Comparison of ENCODE assay signal across 17 mouse cellular contexts in the genomic region with DNA sequence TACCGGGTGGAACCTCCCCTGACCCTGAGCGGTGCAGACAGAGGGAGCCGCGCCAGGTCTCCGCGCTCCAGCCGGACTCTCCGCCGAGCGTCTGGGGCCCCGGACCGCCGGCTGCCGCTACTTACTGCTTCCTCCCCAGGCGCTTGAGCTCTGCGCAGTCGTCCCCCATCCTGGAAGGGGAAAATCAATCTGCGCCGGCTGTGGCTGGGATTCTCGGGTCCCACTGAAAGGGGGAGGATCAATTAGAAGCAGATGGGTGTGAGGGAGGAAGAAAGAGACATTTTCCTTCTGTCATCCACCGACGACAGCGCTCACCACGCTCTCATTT. TPM values are rescaled to one million over a fixed set of nuclear protein-coding genes. Genes with fewer than 3 reads are reported as not detected.
A peak's percentile ranks its signal among the peaks of the same experiment; 100 is the strongest.
DNase-seq lines count a peak whose midpoint lies in the region; ATAC-seq and TF ChIP-seq lines count a peak whose summit lies in the region.
"Had no signal": no experiment of that assay in that cellular context is flagged by ENCODE, and none has a peak within 500 bp of the region (broad histone marks: within the 10 kb centered on the region; RNA-seq: fewer than 3 reads in every experiment).

No protein-coding gene starts in this region.

- peak; percentile 29 to 30 for DNase-seq in cerebellum, postnatal 10 days
- DNase-seq in cerebellum, adult 11-12 months = no peak
- peak; percentile 66 for DNase-seq in hindbrain, embryonic 11.5 days (ENCODE audit: low spot score)
- DNase-seq in ES-E14 (ENCODE audit: low read depth, low spot score) (no peak), MN1 (ENCODE audit: low spot score) (no peak)
- DNase-seq: cerebellum, postnatal 36 days; gastrocnemius, postnatal 36 days; kidney, postnatal 25 days; right cerebral cortex, postnatal 25 days had no signal

- peaks cover 8% of the 10 kb centered on the region for H3K4me1 ChIP-seq in hindbrain, embryonic 11.5 days (replicated peaks; ENCODE audit: control insufficient read depth, insufficient read depth, low read length)
- H3K4me1 ChIP-seq in hindbrain, embryonic 16.5 days (ENCODE audit: control insufficient read depth, insufficient read depth, low read depth, low read length) = peaks cover 7% of the 10 kb centered on the region
- H3K4me1 ChIP-seq in ES-E14 (ENCODE audit: control insufficient read depth in 2 of 2, insufficient read depth in 2 of 2, low read length in 2 of 2, poor library complexity in 1 of 2) = peaks cover 0 to 5% of the 10 kb centered on the region in 2 experiments; a peak in 1 of 4 replicates
- H3K4me1 ChIP-seq in limb, embryonic 13.5 days = peaks cover 28% of the 10 kb centered on the region
- peaks cover 14% of the 10 kb centered on the region for H3K4me1 ChIP-seq in midbrain, embryonic 15.5 days

- H3K4me3 ChIP-seq in hindbrain, embryonic 11.5 days (ENCODE audit: low read depth, low read length) = peak overlapping the region; percentile 8; the same call in 1 of the 2 replicates
- no peak overlapping the region for H3K4me3 ChIP-seq in hindbrain, embryonic 16.5 days (ENCODE audit: low read length)
- peak overlapping the region; percentile 2 to 11; a peak in 2 of 4 replicates for H3K4me3 ChIP-seq in ES-E14 (ENCODE audit: insufficient read depth in 1 of 2, low read depth in 1 of 2, low read length in 2 of 2, poor library complexity in 1 of 2, severe bottlenecking in 1 of 2)
- H3K4me3 ChIP-seq in limb, embryonic 13.5 days = peak overlapping the region; percentile 23
- H3K4me3 ChIP-seq in midbrain, embryonic 15.5 days = no peak overlapping the region
- H3K4me3 ChIP-seq: forebrain, embryonic 12.5 days; liver, embryonic 15.5 days had no signal

- no peak for ATAC-seq in hindbrain, embryonic 11.5 days (ENCODE audit: low FRiP score)
- no peak for ATAC-seq in hindbrain, embryonic 16.5 days
- no peak for ATAC-seq in limb, embryonic 13.5 days (ENCODE audit: low FRiP score, low read depth)
- no peak for ATAC-seq in midbrain, embryonic 15.5 days (replicated peaks)

- H3K4me2 ChIP-seq in hindbrain, embryonic 11.5 days (replicated peaks; ENCODE audit: low read depth, low read length) = no peak overlapping the region
- no peak overlapping the region for H3K4me2 ChIP-seq in hindbrain, embryonic 16.5 days (ENCODE audit: low read length)
- peak overlapping the region; percentile 42 for H3K4me2 ChIP-seq in limb, embryonic 13.5 days (replicated peaks)
- no peak overlapping the region for H3K4me2 ChIP-seq in midbrain, embryonic 15.5 days
- H3K4me2 ChIP-seq: forebrain, embryonic 12.5 days; liver, embryonic 15.5 days had no signal

- in situ Hi-C loops in ES-E14 (cut with MboI; ENCODE audit: low sequenced_read_pairs in 2 of 2, unreplicated experiment in 2 of 2) = loop anchor here (5.0 to 25.0 kb wide), 4 partner anchors 78 to 1547 kb away; a partner anchor contains a TSS

- no peak overlapping the region for H3K27ac ChIP-seq in hindbrain, embryonic 11.5 days (ENCODE audit: low read depth, low read length)
- H3K27ac ChIP-seq in hindbrain, embryonic 16.5 days (ENCODE audit: low read depth, low read length) = no peak overlapping the region
- no peak overlapping the region for H3K27ac ChIP-seq in ES-E14 (ENCODE audit: insufficient read depth, low read depth, low read length, poor library complexity, severe bottlenecking)
- no peak overlapping the region for H3K27ac ChIP-seq in limb, embryonic 13.5 days
- no peak overlapping the region for H3K27ac ChIP-seq in midbrain, embryonic 15.5 days
- H3K27ac ChIP-seq: forebrain, embryonic 12.5 days; liver, embryonic 15.5 days had no signal

- H3K9me3 ChIP-seq in hindbrain, embryonic 11.5 days (ENCODE audit: control insufficient read depth, low read length) = no peaks in the 10 kb centered on the region
- no peaks in the 10 kb centered on the region for H3K9me3 ChIP-seq in hindbrain, embryonic 16.5 days (ENCODE audit: control insufficient read depth, low read length)
- H3K9me3 ChIP-seq in ES-E14 (ENCODE audit: control insufficient read depth, insufficient read depth, low read depth, low read length) = no peaks in the 10 kb centered on the region
- no peaks in the 10 kb centered on the region for H3K9me3 ChIP-seq in limb, embryonic 13.5 days
- no peaks in the 10 kb centered on the region for H3K9me3 ChIP-seq in midbrain, embryonic 15.5 days
- H3K9me3 ChIP-seq: forebrain, embryonic 12.5 days; G1E; liver, embryonic 15.5 days had no signal

- 0% methylated on average over 22 of the region's 24 CpGs for WGBS in hindbrain, embryonic 11.5 days
- WGBS in hindbrain, embryonic 16.5 days = 0% methylated on average over 16 of the region's 24 CpGs
- WGBS in limb, embryonic 13.5 days = 0% methylated on average over 22 of the region's 24 CpGs
- WGBS in midbrain, embryonic 15.5 days = 0% methylated on average over 24 of the region's 24 CpGs

- H3K27me3 ChIP-seq in hindbrain, embryonic 11.5 days (ENCODE audit: control insufficient read depth, insufficient read depth, low read length) = peaks cover 96% of the 10 kb centered on the region
- peaks cover 77% of the 10 kb centered on the region for H3K27me3 ChIP-seq in hindbrain, embryonic 16.5 days (replicated peaks; ENCODE audit: control insufficient read depth, insufficient read depth, low read length)
- H3K27me3 ChIP-seq in limb, embryonic 13.5 days = peaks cover 99% of the 10 kb centered on the region
- peaks cover 92% of the 10 kb centered on the region for H3K27me3 ChIP-seq in midbrain, embryonic 15.5 days (replicated peaks)

- no peaks in the 10 kb centered on the region for H3K36me3 ChIP-seq in hindbrain, embryonic 11.5 days (ENCODE audit: control insufficient read depth, insufficient read depth, low read length)
- H3K36me3 ChIP-seq in hindbrain, embryonic 16.5 days (ENCODE audit: control insufficient read depth, insufficient read depth, low read length) = no peaks in the 10 kb centered on the region
- no peaks in the 10 kb centered on the region for H3K36me3 ChIP-seq in ES-E14 (ENCODE audit: control insufficient read depth, insufficient read depth, low read length, poor library complexity, severe bottlenecking)
- no peaks in the 10 kb centered on the region for H3K36me3 ChIP-seq in limb, embryonic 13.5 days
- no peaks in the 10 kb centered on the region for H3K36me3 ChIP-seq in midbrain, embryonic 15.5 days (replicated peaks)
- H3K36me3 ChIP-seq: forebrain, embryonic 12.5 days; G1E; liver, embryonic 15.5 days had no signal

- H3K9ac ChIP-seq in hindbrain, embryonic 11.5 days (ENCODE audit: low read depth, low read length) = no peak overlapping the region
- H3K9ac ChIP-seq in hindbrain, embryonic 16.5 days (ENCODE audit: low read depth, low read length) = no peak overlapping the region
- H3K9ac ChIP-seq in ES-E14 (ENCODE audit: insufficient read depth, low read depth, low read length, poor library complexity, severe bottlenecking) = no peak overlapping the region
- peak overlapping the region; percentile 35; the same call in 1 of the 2 replicates for H3K9ac ChIP-seq in limb, embryonic 13.5 days
- no peak overlapping the region for H3K9ac ChIP-seq in midbrain, embryonic 15.5 days
- H3K9ac ChIP-seq: forebrain, embryonic 12.5 days; liver, embryonic 15.5 days had no signal

TF ChIP-seq in ES-E14, 5 proteins besides CTCF, POLR2A, EP300 and RAD21:
- no peak for TF ChIP-seq CHD2 (IDR thresholded peaks at IDR 0.05; ENCODE audit: low read depth, low read length)
- TF ChIP-seq ZNF384 (IDR thresholded peaks at IDR 0.05; ENCODE audit: low read depth, low read length) = no peak
- no peak for TF ChIP-seq HCFC1 (IDR thresholded peaks at IDR 0.05; ENCODE audit: borderline replicate concordance, insufficient read depth, low read length)
- no peak for TF ChIP-seq ZC3H11A (IDR thresholded peaks at IDR 0.05; ENCODE audit: borderline replicate concordance, low read depth, low read length)
- no peak for TF ChIP-seq MAFK (IDR thresholded peaks at IDR 0.05; ENCODE audit: insufficient read depth, low read depth, low read length)

RNA-seq across cellular contexts. Expression of a gene that starts 3.5 kb away (rescaled TPM):
- 2.2 and 4.0 TPM in 2 replicates for polyA plus RNA-seq in hindbrain, embryonic 11.5 days (2014; fragmentation: Nextera tagmentation; extraction: Ambion mirVana)
- 1.2 and 1.3 TPM in 2 replicates for polyA plus RNA-seq in hindbrain, embryonic 16.5 days (2015; fragmentation: Nextera tagmentation; extraction: Ambion mirVana)
- total RNA-seq in ES-E14 (2012; rRNA removed) = 0.21 and 0.36 TPM in 2 replicates
- 0.38 and 1.1 TPM in 2 replicates for polyA plus RNA-seq in limb, embryonic 13.5 days (2015; fragmentation: Nextera tagmentation; extraction: Ambion mirVana)
- not detected in 2 replicates for polyA plus RNA-seq in midbrain, embryonic 15.5 days (2015; fragmentation: Nextera tagmentation; extraction: Ambion mirVana)
- total RNA-seq: gastrocnemius, postnatal 36 days; megakaryocyte, adult 5-6 weeks; neutrophil, adult 5-6 weeks had no signal
- polyA plus RNA-seq: G1E; liver, embryonic 15.5 days had no signal

Comparison
In these comparisons a context has a peak if more than half of its experiments do, and no peak if none do; other contexts are left out.
1. DNase-seq: peak in cerebellum, postnatal 10 days (2 of 2) and hindbrain, embryonic 11.5 days (single experiment); none in cerebellum, adult 11-12 months (single experiment), ES-E14 (single experiment) and MN1 (single experiment).
2. H3K4me3 ChIP-seq: peak in hindbrain, embryonic 11.5 days (single experiment), ES-E14 (2 of 2) and limb, embryonic 13.5 days (single experiment); none in hindbrain, embryonic 16.5 days (single experiment) and midbrain, embryonic 15.5 days (single experiment).